ENCODE assay signal across 8 mouse cellular contexts in the genomic region with DNA sequence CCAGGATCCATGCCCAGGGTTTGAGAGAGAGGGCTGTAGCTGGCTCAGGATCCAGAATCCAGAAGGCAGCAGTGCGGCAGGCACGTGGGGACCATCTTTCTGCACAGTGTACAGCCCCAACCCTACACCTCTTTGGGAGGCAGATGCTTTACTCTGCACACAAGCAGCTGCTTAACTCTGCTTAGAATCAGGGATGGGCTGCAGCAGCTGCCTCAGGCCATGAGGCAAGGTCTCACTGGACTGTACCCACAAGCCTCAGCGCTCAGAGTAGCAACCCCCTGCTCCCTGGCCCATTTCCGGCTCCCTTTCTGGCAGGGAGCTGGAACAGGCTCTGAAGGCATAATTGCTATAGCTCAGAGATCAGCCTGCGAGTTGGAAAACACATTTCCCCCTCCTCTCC. TPM values are rescaled to one million over a fixed set of nuclear protein-coding genes. Genes with fewer than 3 reads are reported as not detected.
A peak's percentile ranks its signal among the peaks of the same experiment; 100 is the strongest.
DNase-seq lines count a peak whose midpoint lies in the region; ATAC-seq and TF ChIP-seq lines count a peak whose summit lies in the region.

No protein-coding gene starts in this region.

- 40% methylated on average over 5 of the region's 5 CpGs for WGBS in intestine, embryonic 14.5 days
- 46% methylated on average over 5 of the region's 5 CpGs for WGBS in intestine, postnatal 0 days
- WGBS in hindbrain, embryonic 14.5 days: 30% methylated on average over 5 of the region's 5 CpGs
- 51% methylated on average over 5 of the region's 5 CpGs for WGBS in neural tube, embryonic 12.5 days

- H3K4me1 ChIP-seq in intestine, embryonic 14.5 days (replicated peaks; ENCODE audit: control insufficient read depth, insufficient read depth, low read length): no peaks in the 10 kb centered on the region; the same call in 1 of the 2 replicates
- no peaks in the 10 kb centered on the region for H3K4me1 ChIP-seq in intestine, postnatal 0 days (replicated peaks; ENCODE audit: control insufficient read depth, insufficient read depth, low read length)
- peaks cover 9% of the 10 kb centered on the region; the same call in 1 of the 2 replicates for H3K4me1 ChIP-seq in hindbrain, embryonic 14.5 days (replicated peaks; ENCODE audit: control insufficient read depth, insufficient read depth, low read length)
- H3K4me1 ChIP-seq in neural tube, embryonic 12.5 days: peaks cover 9% of the 10 kb centered on the region

- H3K27ac ChIP-seq in intestine, embryonic 14.5 days (ENCODE audit: low read depth): no peak overlapping the region
- no peak overlapping the region for H3K27ac ChIP-seq in intestine, postnatal 0 days (ENCODE audit: low read depth, low read length)
- peak overlapping the region; percentile 36 for H3K27ac ChIP-seq in hindbrain, embryonic 14.5 days
- H3K27ac ChIP-seq in neural tube, embryonic 12.5 days: no peak overlapping the region

- H3K9me3 ChIP-seq in intestine, embryonic 14.5 days (ENCODE audit: control insufficient read depth, low read length): no peaks in the 10 kb centered on the region
- H3K9me3 ChIP-seq in intestine, postnatal 0 days (ENCODE audit: control insufficient read depth): no peaks in the 10 kb centered on the region
- no peaks in the 10 kb centered on the region for H3K9me3 ChIP-seq in hindbrain, embryonic 14.5 days (ENCODE audit: control insufficient read depth, low read length)
- no peaks in the 10 kb centered on the region for H3K9me3 ChIP-seq in neural tube, embryonic 12.5 days

- ATAC-seq in intestine, embryonic 14.5 days (replicated peaks; ENCODE audit: low FRiP score, low TSS enrichment, low read depth): peak; percentile 60; the same call in 1 of the 2 replicates
- ATAC-seq in intestine, postnatal 0 days: no peak
- ATAC-seq in hindbrain, embryonic 14.5 days (ENCODE audit: low FRiP score): peak; percentile 84
- peak; percentile 53; the same call in 1 of the 2 replicates for ATAC-seq in neural tube, embryonic 12.5 days (ENCODE audit: low FRiP score, low read depth)

- H3K4me3 ChIP-seq in intestine, embryonic 14.5 days (ENCODE audit: low read depth, low read length): no peak overlapping the region
- no peak overlapping the region for H3K4me3 ChIP-seq in intestine, postnatal 0 days (ENCODE audit: low read depth, low read length)
- no peak overlapping the region for H3K4me3 ChIP-seq in hindbrain, embryonic 14.5 days (replicated peaks; ENCODE audit: low read length)
- H3K4me3 ChIP-seq in neural tube, embryonic 12.5 days: no peak overlapping the region

- DNase-seq in intestine, embryonic 14.5 days (ENCODE audit: low spot score): no peak
- peak; percentile 7 for DNase-seq in embryo, embryonic 11.5 days (ENCODE audit: low read depth, low spot score)
- DNase-seq in hindbrain, embryonic 14.5 days (ENCODE audit: low spot score): no peak
- DNase-seq in urinary bladder, postnatal 10 days (ENCODE audit: low spot score): no peak
- no peak for DNase-seq in cerebellum, adult 18-20 months
- no peak for DNase-seq in thymus, postnatal 4 days

- no peak overlapping the region for H3K4me2 ChIP-seq in intestine, embryonic 14.5 days (ENCODE audit: low read length)
- no peak overlapping the region for H3K4me2 ChIP-seq in intestine, postnatal 0 days (replicated peaks; ENCODE audit: low read depth)
- no peak overlapping the region for H3K4me2 ChIP-seq in hindbrain, embryonic 14.5 days (replicated peaks)
- no peak overlapping the region for H3K4me2 ChIP-seq in neural tube, embryonic 12.5 days (replicated peaks)

- H3K36me3 ChIP-seq in intestine, embryonic 14.5 days (ENCODE audit: control insufficient read depth, insufficient read depth, low read length): no peaks in the 10 kb centered on the region
- no peaks in the 10 kb centered on the region for H3K36me3 ChIP-seq in intestine, postnatal 0 days (ENCODE audit: control insufficient read depth, insufficient read depth)
- no peaks in the 10 kb centered on the region for H3K36me3 ChIP-seq in hindbrain, embryonic 14.5 days (replicated peaks; ENCODE audit: control insufficient read depth, insufficient read depth)
- H3K36me3 ChIP-seq in neural tube, embryonic 12.5 days: no peaks in the 10 kb centered on the region

- TF ChIP-seq CTCF in intestine, postnatal 0 days (IDR thresholded peaks at IDR 0.05; ENCODE audit: low read depth): no peak

- H3K9ac ChIP-seq in intestine, embryonic 14.5 days (ENCODE audit: low read length): no peak overlapping the region
- H3K9ac ChIP-seq in intestine, postnatal 0 days (ENCODE audit: low read depth, low read length): no peak overlapping the region
- no peak overlapping the region for H3K9ac ChIP-seq in hindbrain, embryonic 14.5 days
- no peak overlapping the region for H3K9ac ChIP-seq in neural tube, embryonic 12.5 days

- no peaks in the 10 kb centered on the region for H3K27me3 ChIP-seq in intestine, embryonic 14.5 days (replicated peaks; ENCODE audit: control insufficient read depth, insufficient read depth, low read length)
- no peaks in the 10 kb centered on the region for H3K27me3 ChIP-seq in intestine, postnatal 0 days (replicated peaks; ENCODE audit: control insufficient read depth, insufficient read depth, low read length)
- no peaks in the 10 kb centered on the region for H3K27me3 ChIP-seq in hindbrain, embryonic 14.5 days (ENCODE audit: control insufficient read depth, insufficient read depth, low read length)
- H3K27me3 ChIP-seq in neural tube, embryonic 12.5 days (replicated peaks): no peaks in the 10 kb centered on the region

RNA-seq across cellular contexts. Expression of gene Ldlrad3, which starts 45.3 kb away (rescaled TPM):
- 31.0 and 33.7 TPM in 2 replicates for polyA plus RNA-seq in intestine, embryonic 14.5 days (2014; fragmentation: Nextera tagmentation; extraction: Ambion mirVana)
- polyA plus RNA-seq in intestine, postnatal 0 days (2015; fragmentation: Nextera tagmentation; extraction: Ambion mirVana): 4.3 and 4.5 TPM in 2 replicates
- 28.4 and 29.4 TPM in 2 replicates for polyA plus RNA-seq in hindbrain, embryonic 14.5 days (2014; fragmentation: Nextera tagmentation; extraction: Ambion mirVana)
- polyA plus RNA-seq in neural tube, embryonic 12.5 days (2016; fragmentation: Nextera tagmentation; extraction: Ambion mirVana): 53.1 and 57.9 TPM in 2 replicates
